Mouse (Mus musculus) heart, embryonic 12.5 days (tissue): ENCODE data around the gene Hmgb1. TPM values are rescaled to one million over a fixed set of nuclear protein-coding genes. Genes with fewer than 3 reads are reported as not detected.

ENCODE experiments used
- polyA plus RNA-seq: library from polyadenylated mRNA; unstranded; fragments of >200 nt; fragmentation: Nextera tagmentation; extraction: Ambion mirVana; gene quantifications from 2 replicates; pipeline ENCODE4 v1.2.1, GENCODE M21; 2016

Gene Hmgb1
- polyA plus RNA-seq, 1 experiment from 2014 or later, result 801 TPM

Other genes starting within 250 kb of the Hmgb1 start
- gene Gm42791, start 189.3 kb downstream of the Hmgb1 start, polyA plus RNA-seq, result 0.45 TPM in 1 of 2 replicates, not detected in the other
- 36.3 and 38.1 TPM in 2 replicates for gene Uspl1, start 139 bp downstream of the Hmgb1 start, polyA plus RNA-seq
- gene Alox5ap, start 80.3 kb upstream of the Hmgb1 start, polyA plus RNA-seq, result 4.5 and 4.9 TPM in 2 replicates
- 1.2 and 1.4 TPM in 2 replicates for gene Medag, start 227.3 kb upstream of the Hmgb1 start, polyA plus RNA-seq